Mouse (Mus musculus): ENCODE data around the gene Hdac9. TPM values are rescaled to one million over a fixed set of nuclear protein-coding genes. Genes with fewer than 3 reads are reported as not detected.

Gene Hdac9
- polyA plus RNA-seq, 1 experiment from 2014 or later = 1.2 TPM

- H3K36me3 ChIP-seq = no peaks in the 10 kb centered on the region
- no peak overlapping the region for H3K4me3 ChIP-seq (replicated peaks)
- DNase-seq = no peak
- WGBS (ENCODE audit: insufficient replicate concordance) = 33% methylated on average over 6 of the region's 6 CpGs
- no peaks in the 10 kb centered on the region for H3K9me3 ChIP-seq (replicated peaks)
- no peaks in the 10 kb centered on the region for H3K4me1 ChIP-seq (replicated peaks)
- no peaks in the 10 kb centered on the region for H3K27me3 ChIP-seq
- H3K9ac ChIP-seq = no peak overlapping the region
- H3K4me2 ChIP-seq = no peak overlapping the region
- H3K27ac ChIP-seq = no peak overlapping the region
- no peak for ATAC-seq (ENCODE audit: low read depth)
Measured at GRCm38 (mm10) chr12:34516769-34517562, 399.9 kb downstream of the Hdac9 start.

GRCm38 (mm10) chr12:34506345-34506744 lies 410.6 kb downstream of the Hdac9 start:
- DNase-seq = no peak
- H3K9me3 ChIP-seq (replicated peaks) = no peaks in the 10 kb centered on the region
- WGBS (ENCODE audit: insufficient replicate concordance) = 75% methylated on average over 1 of the region's 1 CpGs
- ATAC-seq (ENCODE audit: low read depth) = no peak
- H3K4me3 ChIP-seq (replicated peaks) = no peak overlapping the region
- H3K36me3 ChIP-seq = no peaks in the 10 kb centered on the region
- no peak overlapping the region for H3K4me2 ChIP-seq
- no peaks in the 10 kb centered on the region for H3K4me1 ChIP-seq (replicated peaks)
- H3K9ac ChIP-seq = no peak overlapping the region
- no peaks in the 10 kb centered on the region for H3K27me3 ChIP-seq
- no peak overlapping the region for H3K27ac ChIP-seq

GRCm38 (mm10) chr12:34498751-34499626 lies 417.9 kb downstream of the Hdac9 start:
- Histone ChIP-seq H3K4me2 (no peak overlapping the region), H3K9ac (no peak overlapping the region), H3K27me3 (no peaks in the 10 kb centered on the region), H3K27ac (no peak overlapping the region), H3K4me1 (replicated peaks) (no peaks in the 10 kb centered on the region), H3K4me3 (replicated peaks) (no peak overlapping the region), H3K36me3 (no peaks in the 10 kb centered on the region), H3K9me3 (replicated peaks) (no peaks in the 10 kb centered on the region)
- WGBS (ENCODE audit: insufficient replicate concordance) = 61% methylated on average over 9 of the region's 9 CpGs
- no peak for ATAC-seq (ENCODE audit: low read depth)
- DNase-seq = no peak

- no peak overlapping the region for H3K4me3 ChIP-seq (replicated peaks)
- H3K36me3 ChIP-seq = no peaks in the 10 kb centered on the region
- H3K9ac ChIP-seq = no peak overlapping the region
- H3K4me1 ChIP-seq (replicated peaks) = no peaks in the 10 kb centered on the region
- 67% methylated on average over 8 of the region's 8 CpGs for WGBS (ENCODE audit: insufficient replicate concordance)
- H3K27ac ChIP-seq = no peak overlapping the region
- no peaks in the 10 kb centered on the region for H3K9me3 ChIP-seq (replicated peaks)
- no peak for DNase-seq
- ATAC-seq (ENCODE audit: low read depth) = no peak
- H3K4me2 ChIP-seq = no peak overlapping the region
- H3K27me3 ChIP-seq = no peaks in the 10 kb centered on the region
Measured at GRCm38 (mm10) chr12:34498331-34498730, 418.6 kb downstream of the Hdac9 start.

GRCm38 (mm10) chr12:34497702-34498101 lies 419.2 kb downstream of the Hdac9 start:
- no peaks in the 10 kb centered on the region for H3K4me1 ChIP-seq (replicated peaks)
- H3K4me2 ChIP-seq = no peak overlapping the region
- no peak for ATAC-seq (ENCODE audit: low read depth)
- no peak overlapping the region for H3K9ac ChIP-seq
- DNase-seq = no peak
- 77% methylated on average over 3 of the region's 3 CpGs for WGBS (ENCODE audit: insufficient replicate concordance)
- H3K4me3 ChIP-seq (replicated peaks) = no peak overlapping the region
- no peaks in the 10 kb centered on the region for H3K9me3 ChIP-seq (replicated peaks)
- H3K27me3 ChIP-seq = no peaks in the 10 kb centered on the region
- no peak overlapping the region for H3K27ac ChIP-seq
- no peaks in the 10 kb centered on the region for H3K36me3 ChIP-seq

- Histone ChIP-seq H3K9me3 (replicated peaks) (no peaks in the 10 kb centered on the region), H3K9ac (no peak overlapping the region), H3K4me3 (replicated peaks) (no peak overlapping the region), H3K4me2 (no peak overlapping the region), H3K36me3 (no peaks in the 10 kb centered on the region), H3K27ac (no peak overlapping the region), H3K4me1 (replicated peaks) (no peaks in the 10 kb centered on the region), H3K27me3 (no peaks in the 10 kb centered on the region)
- 56% methylated on average over 3 of the region's 3 CpGs for WGBS (ENCODE audit: insufficient replicate concordance)
- no peak for DNase-seq
- ATAC-seq (ENCODE audit: low read depth) = no peak
Measured at GRCm38 (mm10) chr12:34495940-34496339, 421.0 kb downstream of the Hdac9 start.

- H3K27me3 ChIP-seq = no peaks in the 10 kb centered on the region
- no peak for ATAC-seq (ENCODE audit: low read depth)
- H3K27ac ChIP-seq = no peak overlapping the region
- H3K4me1 ChIP-seq (replicated peaks) = no peaks in the 10 kb centered on the region
- no peak overlapping the region for H3K4me2 ChIP-seq
- no peaks in the 10 kb centered on the region for H3K9me3 ChIP-seq (replicated peaks)
- no peak for DNase-seq
- H3K36me3 ChIP-seq = no peaks in the 10 kb centered on the region
- H3K4me3 ChIP-seq (replicated peaks) = no peak overlapping the region
- no peak overlapping the region for H3K9ac ChIP-seq
Measured at GRCm38 (mm10) chr12:34489629-34490028, 427.3 kb downstream of the Hdac9 start.

- H3K27me3 ChIP-seq = no peaks in the 10 kb centered on the region
Measured at GRCm38 (mm10) chr12:34487666-34488065, 429.2 kb downstream of the Hdac9 start.

GRCm38 (mm10) chr12:34487021-34487420 lies 429.9 kb downstream of the Hdac9 start:
- no peak for ATAC-seq (ENCODE audit: low read depth)
- DNase-seq = no peak
- Histone ChIP-seq H3K4me1 (replicated peaks) (no peaks in the 10 kb centered on the region), H3K9me3 (replicated peaks) (no peaks in the 10 kb centered on the region), H3K4me3 (replicated peaks) (no peak overlapping the region), H3K36me3 (no peaks in the 10 kb centered on the region), H3K27ac (no peak overlapping the region), H3K4me2 (no peak overlapping the region), H3K27me3 (no peaks in the 10 kb centered on the region), H3K9ac (no peak overlapping the region)
- 54% methylated on average over 3 of the region's 3 CpGs for whole genome bisulfite sequencing (ENCODE audit: insufficient replicate concordance)

More at GRCm38 (mm10) chr12:34487666-34488065, 429.2 kb downstream of the Hdac9 start:
- no peaks in the 10 kb centered on the region for H3K9me3 ChIP-seq (replicated peaks)
- H3K9ac ChIP-seq = no peak overlapping the region
- 63% methylated on average over 1 of the region's 1 CpGs for WGBS (ENCODE audit: insufficient replicate concordance)
- H3K4me2 ChIP-seq = no peak overlapping the region
- no peaks in the 10 kb centered on the region for H3K36me3 ChIP-seq
- DNase-seq = no peak
- H3K4me3 ChIP-seq (replicated peaks) = no peak overlapping the region
- H3K27ac ChIP-seq = no peak overlapping the region
- no peaks in the 10 kb centered on the region for H3K4me1 ChIP-seq (replicated peaks)
- no peak for ATAC-seq (ENCODE audit: low read depth)

GRCm38 (mm10) chr12:34486016-34486415 lies 430.9 kb downstream of the Hdac9 start:
- DNase-seq (no peak), ATAC-seq (ENCODE audit: low read depth) (no peak)
- Histone ChIP-seq H3K4me1 (replicated peaks) (no peaks in the 10 kb centered on the region), H3K36me3 (no peaks in the 10 kb centered on the region), H3K4me2 (no peak overlapping the region), H3K9ac (no peak overlapping the region), H3K27me3 (no peaks in the 10 kb centered on the region), H3K27ac (no peak overlapping the region), H3K9me3 (replicated peaks) (no peaks in the 10 kb centered on the region), H3K4me3 (replicated peaks) (no peak overlapping the region)
- WGBS (ENCODE audit: insufficient replicate concordance) = 24% methylated on average over 2 of the region's 2 CpGs

- ATAC-seq (ENCODE audit: low read depth) (no peak), DNase-seq (no peak)
- Histone ChIP-seq H3K27me3 (no peaks in the 10 kb centered on the region), H3K9me3 (replicated peaks) (no peaks in the 10 kb centered on the region), H3K4me2 (no peak overlapping the region), H3K36me3 (no peaks in the 10 kb centered on the region), H3K4me3 (replicated peaks) (no peak overlapping the region), H3K4me1 (replicated peaks) (no peaks in the 10 kb centered on the region), H3K27ac (no peak overlapping the region), H3K9ac (no peak overlapping the region)
- WGBS (ENCODE audit: insufficient replicate concordance) = 83% methylated on average over 5 of the region's 5 CpGs
Measured at GRCm38 (mm10) chr12:34481702-34482101, 435.2 kb downstream of the Hdac9 start.
